Mouse (Mus musculus) cerebellum, postnatal 10 days (tissue): ENCODE results near the gene Zfp612.

Experiments
- DNase-seq, 2 experiments: peaks; one replicate each; pipeline ENCODE4 v3.0.0; 2021; ENCODE audit warnings: mixed read lengths in 2 of 2

Zfp612 gene

GRCm38 (mm10) chr8:110135515-110135914, 56.0 kb downstream of the Zfp612 start:
- peak; percentile 62 to 65 for DNase-seq

GRCm38 (mm10) chr8:110140156-110140555, 60.6 kb downstream of the Zfp612 start:
- DNase-seq: peak; percentile 72 to 80

- DNase-seq: peak; percentile 76 to 77
Observed at GRCm38 (mm10) chr8:110140770-110141169, 61.2 kb downstream of the Zfp612 start.
